Mouse (Mus musculus) forebrain, embryonic 10.5 days (tissue): ENCODE results near the gene Siglecf. TPM values are rescaled to one million over a fixed set of nuclear protein-coding genes. Genes with fewer than 3 reads are reported as not detected.
A peak's percentile ranks its signal among the peaks of the same experiment; 100 is the strongest.
"Not testable (repeated sequence)": the region's sequence is repeated elsewhere in the genome, so short reads cannot be mapped to it uniquely, and the experiment has no call there.

Experiments
- DNase-seq: peaks from one replicate; pipeline ENCODE4 v3.0.0-alpha.2; 2017; ENCODE audit warnings: low spot score; ENCODE audit errors: extremely low spot score
- H3K27ac ChIP-seq: fragments of 300-500 bp; sonication (generic); 2 replicates; pipeline ENCODE4 v1.5.1; 2016; ENCODE audit warnings: mild to moderate bottlenecking
- H3K27me3 ChIP-seq: fragments of 300-500 bp; sonication (generic); 2 replicates; pipeline ENCODE4 v1.6.1; 2016; ENCODE audit warnings: mild to moderate bottlenecking; ENCODE audit not compliant: poor library complexity, severe bottlenecking
- H3K36me3 ChIP-seq: fragments of 300-500 bp; sonication (generic); replicated peaks from 2 replicates; pipeline ENCODE4 v1.6.1; 2016; ENCODE audit warnings: mild to moderate bottlenecking, moderate library complexity
- H3K4me1 ChIP-seq: fragments of 300-500 bp; sonication (generic); 2 replicates; pipeline ENCODE4 v1.6.1; 2016
- H3K4me3 ChIP-seq: fragments of 300-500 bp; sonication (generic); 2 replicates; pipeline ENCODE4 v1.5.1; 2016; ENCODE audit warnings: mild to moderate bottlenecking, moderate library complexity
- H3K9me3 ChIP-seq: fragments of 300-500 bp; sonication (generic); 2 replicates; pipeline ENCODE4 v1.6.1; 2016; ENCODE audit warnings: mild to moderate bottlenecking, moderate library complexity
- WGBS: fragments of 180-500 bp; shearing (Covaris S2); methylation state at CpG from one replicate; pipeline ENCODE4 v1.1.7; 2016; 5-methylcytosine and 5-hydroxymethylcytosine counted together
- polyA plus RNA-seq: library from polyadenylated mRNA; unstranded; fragments of >200 nt; fragmentation: Nextera tagmentation; extraction: Ambion mirVana; gene quantifications from 2 replicates; pipeline ENCODE4 v1.2.1, GENCODE M21; 2016

The Siglecf gene
- polyA plus RNA-seq, 1 experiment from 2014 or later, result 0.15 TPM

DNA sequence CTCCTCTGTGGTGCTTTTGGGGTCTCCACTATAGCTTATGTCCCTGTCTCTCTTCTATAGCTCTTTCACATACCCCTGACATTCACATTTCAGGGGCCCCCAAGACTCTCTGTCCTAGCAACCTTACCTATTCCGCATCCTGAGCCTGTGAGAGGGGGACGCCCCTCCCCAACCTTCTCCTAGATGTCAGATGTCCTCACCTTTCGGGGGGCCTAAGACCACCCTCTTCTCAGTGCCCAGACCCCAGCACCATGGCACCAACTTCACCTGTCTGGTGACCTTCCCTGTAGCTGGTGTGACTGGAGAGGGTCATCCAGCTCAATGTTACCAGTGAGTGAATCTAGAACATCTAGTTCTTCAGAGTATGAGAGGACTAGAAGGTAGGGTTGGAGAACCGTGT lies 6.7 kb upstream of the Siglecf start:
- no peak for DNase-seq
- Histone ChIP-seq H3K27me3 (no peaks in the 10 kb centered on the region), H3K36me3 (no peaks in the 10 kb centered on the region), H3K4me3 (no peak overlapping the region), H3K27ac (no peak overlapping the region), H3K9me3 (no peaks in the 10 kb centered on the region), H3K4me1 (no peaks in the 10 kb centered on the region)
- WGBS, result 90% methylated on average over 4 of the region's 4 CpGs

- WGBS, result 77% methylated on average over 4 of the region's 4 CpGs
- Histone ChIP-seq H3K4me1 (no peaks in the 10 kb centered on the region), H3K27me3 (no peaks in the 10 kb centered on the region), H3K4me3 (no peak overlapping the region), H3K36me3 (no peaks in the 10 kb centered on the region), H3K27ac (no peak overlapping the region), H3K9me3 (no peaks in the 10 kb centered on the region)
- no peak for DNase-seq
Measured at GRCm38 (mm10) chr7:43346148-43346547, 5.0 kb upstream of the Siglecf start.

- no peak for DNase-seq
- Histone ChIP-seq H3K27me3 (no peaks in the 10 kb centered on the region), H3K4me3 (no peak overlapping the region), H3K36me3 (no peaks in the 10 kb centered on the region), H3K27ac (no peak overlapping the region), H3K4me1 (no peaks in the 10 kb centered on the region), H3K9me3 (no peaks in the 10 kb centered on the region)
- WGBS, result 68% methylated on average over 1 of the region's 1 CpGs
Measured at GRCm38 (mm10) chr7:43346571-43346970, 4.6 kb upstream of the Siglecf start.

GRCm38 (mm10) chr7:43349623-43350022 lies 1.5 kb upstream of the Siglecf start:
- not testable (repeated sequence) for DNase-seq, H3K27me3 ChIP-seq, H3K36me3 ChIP-seq, H3K9me3 ChIP-seq, H3K27ac ChIP-seq, H3K4me3 ChIP-seq, H3K4me1 ChIP-seq
- WGBS, result 71% methylated on average over 5 of the region's 5 CpGs

DNA sequence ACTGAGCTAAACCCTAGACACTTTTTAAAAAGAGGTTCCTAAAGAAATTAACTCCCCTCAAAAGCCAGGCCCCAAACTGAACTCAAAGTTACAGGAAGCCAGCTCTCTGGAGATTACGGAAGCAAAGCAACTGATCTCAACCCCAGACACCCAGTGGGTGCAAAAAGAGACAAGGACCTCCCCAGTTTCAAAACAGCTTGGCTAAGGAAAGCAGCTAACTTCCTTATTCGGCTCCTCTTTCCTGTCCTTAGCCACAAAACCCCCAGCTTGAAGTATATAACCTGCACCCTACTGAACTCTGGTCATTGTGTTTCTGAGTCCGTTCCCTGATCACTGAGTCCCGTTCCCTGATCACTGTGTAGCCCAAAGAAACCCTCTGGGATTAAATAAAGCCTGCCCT lies 2.0 kb downstream of the Siglecf start:
- 72% methylated on average over 4 of the region's 4 CpGs for WGBS
- no peaks in the 10 kb centered on the region for H3K27me3 ChIP-seq
- no peak for DNase-seq
- no peak overlapping the region for H3K4me3 ChIP-seq
- H3K36me3 ChIP-seq, result no peaks in the 10 kb centered on the region
- no peak overlapping the region for H3K27ac ChIP-seq
- H3K4me1 ChIP-seq, result peaks cover 9% of the 10 kb centered on the region
- no peaks in the 10 kb centered on the region for H3K9me3 ChIP-seq

GRCm38 (mm10) chr7:43353758-43354157 lies 2.6 kb downstream of the Siglecf start:
- Histone ChIP-seq H3K4me3 (no peak overlapping the region), H3K27ac (no peak overlapping the region), H3K36me3 (no peaks in the 10 kb centered on the region), H3K4me1 (peaks cover 9% of the 10 kb centered on the region), H3K27me3 (no peaks in the 10 kb centered on the region), H3K9me3 (no peaks in the 10 kb centered on the region)
- DNase-seq, result no peak
- 92% methylated on average over 4 of the region's 4 CpGs for WGBS

DNA sequence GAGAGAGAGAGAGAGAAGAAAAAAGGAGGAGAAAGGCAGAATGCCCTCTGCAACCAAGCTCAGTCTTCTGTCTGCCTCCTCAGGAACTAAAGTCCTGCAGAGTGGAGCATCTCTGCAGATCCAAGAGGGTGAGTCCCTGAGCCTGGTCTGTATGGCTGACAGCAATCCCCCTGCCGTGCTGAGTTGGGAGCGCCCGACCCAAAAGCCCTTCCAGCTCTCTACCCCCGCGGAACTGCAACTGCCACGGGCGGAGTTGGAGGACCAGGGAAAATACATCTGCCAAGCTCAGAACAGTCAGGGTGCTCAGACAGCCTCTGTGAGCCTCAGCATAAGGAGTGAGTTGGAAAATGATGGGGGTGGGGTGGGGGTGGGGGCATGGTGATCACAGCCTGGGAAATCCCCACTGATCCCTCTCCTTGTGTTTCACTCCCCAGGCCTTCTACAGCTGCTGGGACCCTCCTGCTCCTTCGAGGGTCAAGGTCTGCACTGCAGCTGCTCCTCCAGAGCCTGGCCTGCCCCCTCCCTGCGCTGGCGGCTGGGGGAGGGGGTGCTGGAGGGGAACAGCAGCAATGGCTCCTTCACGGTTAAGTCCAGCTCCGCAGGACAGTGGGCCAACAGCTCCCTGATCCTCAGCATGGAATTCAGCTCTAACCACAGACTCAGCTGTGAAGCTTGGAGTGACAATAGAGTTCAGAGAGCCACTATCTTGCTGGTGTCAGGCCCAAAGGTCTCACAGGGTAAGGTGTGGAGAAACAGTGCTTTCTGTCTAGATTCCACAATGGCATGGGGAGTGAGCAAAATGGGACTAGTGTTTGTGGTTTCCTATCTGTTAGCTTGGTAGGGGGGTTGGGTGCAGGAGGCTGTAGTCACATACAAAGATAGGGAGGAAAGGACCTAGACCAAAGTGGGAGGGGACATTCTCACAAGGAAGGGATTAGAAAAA lies 4.0 kb downstream of the Siglecf start:
- DNase-seq, result no peak
- H3K4me1 ChIP-seq, result peaks cover 9% of the 10 kb centered on the region
- H3K27ac ChIP-seq, result peak overlapping the region; percentile 46
- no peaks in the 10 kb centered on the region for H3K27me3 ChIP-seq
- WGBS, result 8% methylated on average over 12 of the region's 12 CpGs
- no peaks in the 10 kb centered on the region for H3K36me3 ChIP-seq
- no peak overlapping the region for H3K4me3 ChIP-seq
- no peaks in the 10 kb centered on the region for H3K9me3 ChIP-seq

GRCm38 (mm10) chr7:43358556-43358955 lies 7.4 kb downstream of the Siglecf start:
- Histone ChIP-seq H3K36me3 (no peaks in the 10 kb centered on the region), H3K4me1 (peaks cover 9% of the 10 kb centered on the region), H3K9me3 (no peaks in the 10 kb centered on the region), H3K4me3 (no peak overlapping the region), H3K27me3 (no peaks in the 10 kb centered on the region), H3K27ac (no peak overlapping the region)
- DNase-seq, result no peak
- 86% methylated on average over 3 of the region's 3 CpGs for WGBS

DNA sequence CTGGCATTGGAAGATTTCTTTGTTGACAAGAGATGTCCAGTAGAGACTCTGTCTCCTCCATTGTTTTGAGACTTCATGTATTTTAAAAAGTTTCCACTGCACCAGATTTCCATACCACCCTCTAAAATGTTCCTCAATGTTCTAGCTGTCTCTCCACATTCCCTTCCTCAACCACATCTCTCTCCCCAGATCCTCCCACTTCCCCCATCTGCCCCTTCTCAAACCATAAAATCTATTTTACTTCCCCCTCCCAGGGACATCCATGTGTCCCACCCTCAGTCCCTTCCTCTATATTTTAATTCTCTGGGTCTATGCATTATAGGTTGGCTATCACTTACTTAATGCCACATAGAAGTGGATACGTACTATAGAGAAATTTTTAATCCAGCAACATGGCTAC lies 10.3 kb downstream of the Siglecf start:
- DNase-seq, result no peak
- Histone ChIP-seq H3K27me3 (no peaks in the 10 kb centered on the region), H3K9me3 (no peaks in the 10 kb centered on the region), H3K27ac (no peak overlapping the region), H3K4me3 (no peak overlapping the region), H3K4me1 (no peaks in the 10 kb centered on the region), H3K36me3 (no peaks in the 10 kb centered on the region)
- 81% methylated on average over 1 of the region's 1 CpGs for WGBS

GRCm38 (mm10) chr7:43362021-43362420 lies 10.9 kb downstream of the Siglecf start:
- H3K9me3 ChIP-seq, result no peaks in the 10 kb centered on the region
- H3K27me3 ChIP-seq, result no peaks in the 10 kb centered on the region
- H3K36me3 ChIP-seq, result no peaks in the 10 kb centered on the region
- DNase-seq, result no peak
- no peaks in the 10 kb centered on the region for H3K4me1 ChIP-seq
- no peak overlapping the region for H3K4me3 ChIP-seq
- no peak overlapping the region for H3K27ac ChIP-seq
- WGBS, result 83% methylated on average over 4 of the region's 4 CpGs

GRCm38 (mm10) chr7:43378226-43378625 lies 27.1 kb downstream of the Siglecf start:
- WGBS, result 17% methylated on average over 5 of the region's 5 CpGs
- Histone ChIP-seq H3K36me3 (no peaks in the 10 kb centered on the region), H3K27ac (no peak overlapping the region), H3K4me1 (no peaks in the 10 kb centered on the region), H3K4me3 (no peak overlapping the region), H3K27me3 (no peaks in the 10 kb centered on the region), H3K9me3 (no peaks in the 10 kb centered on the region)
- DNase-seq, result no peak

- WGBS, result 89% methylated on average over 8 of the region's 8 CpGs
- no peaks in the 10 kb centered on the region; the same call in 1 of the 2 replicates for H3K9me3 ChIP-seq
- no peak overlapping the region for H3K27ac ChIP-seq
- no peaks in the 10 kb centered on the region for H3K4me1 ChIP-seq
- no peak for DNase-seq
- no peaks in the 10 kb centered on the region for H3K36me3 ChIP-seq
- H3K27me3 ChIP-seq, result no peaks in the 10 kb centered on the region
- no peak overlapping the region for H3K4me3 ChIP-seq
Measured at GRCm38 (mm10) chr7:43392349-43393121, 41.4 kb downstream of the Siglecf start.

DNA sequence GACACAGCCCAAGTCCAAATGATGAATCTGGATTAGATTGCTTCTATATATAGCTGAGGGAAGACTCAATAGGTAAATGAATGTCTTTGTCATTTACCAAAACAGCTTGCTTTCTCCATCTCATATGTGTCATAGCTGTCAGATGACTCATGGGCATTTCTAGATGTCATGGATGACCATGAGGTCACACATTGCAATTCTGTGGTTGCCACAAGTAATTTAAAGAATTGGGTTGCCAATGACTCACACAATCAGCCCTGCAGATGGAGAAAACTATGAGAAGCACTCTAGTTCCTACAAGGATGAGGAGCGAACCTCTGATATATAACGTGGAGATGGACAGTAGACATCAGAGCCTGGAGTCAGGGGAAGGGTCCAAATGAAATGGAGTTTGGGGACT lies 48.4 kb downstream of the Siglecf start:
- H3K9me3 ChIP-seq, result 0 out of 2 replicates have a peak, but pooled peaks cover 2% of the 10 kb centered on the region
- H3K4me1 ChIP-seq, result no peaks in the 10 kb centered on the region
- DNase-seq, result no peak
- no peaks in the 10 kb centered on the region for H3K27me3 ChIP-seq
- no peaks in the 10 kb centered on the region for H3K36me3 ChIP-seq
- no peak overlapping the region for H3K4me3 ChIP-seq
- no peak overlapping the region for H3K27ac ChIP-seq
- 93% methylated on average over 2 of the region's 2 CpGs for WGBS
